Mouse (Mus musculus) MEL (cell line): ENCODE results near the gene Ldah.

Experiments
- CTCF ChIP-seq, 3 experiments: IDR thresholded peaks in 2 of 3; conservative IDR thresholded peaks in 1 of 3; 2 replicates each; pipeline ENCODE4 v1.5.1; 2011 to 2012; ENCODE audit warnings: low read length in 3 of 3, low read depth in 2 of 3, mild to moderate bottlenecking in 2 of 3, improper control_type of control experiment in 1 of 3, inconsistent platforms in 1 of 3, mixed read lengths in 1 of 3, moderate library complexity in 1 of 3; ENCODE audit not compliant: control insufficient read depth in 1 of 3, insufficient read depth in 1 of 3, poor library complexity in 1 of 3, severe bottlenecking in 1 of 3
- E2F4 ChIP-seq: IDR thresholded peaks from 2 replicates; pipeline ENCODE4 v1.6.1; 2011; ENCODE audit warnings: low read depth, low read length, improper control_type of control experiment, borderline replicate concordance
- ELF1 ChIP-seq: IDR thresholded peaks from 2 replicates; pipeline ENCODE4 v1.6.1; 2014; ENCODE audit warnings: low read depth, mild to moderate bottlenecking, inconsistent platforms, low read length, improper control_type of control experiment, moderate library complexity
- EP300 ChIP-seq, 2 experiments: IDR thresholded peaks; 2 replicates each; pipeline ENCODE4 v1.6.1; 2011; ENCODE audit warnings: improper control_type of control experiment in 2 of 2, low read length in 2 of 2, low read depth in 1 of 2, mild to moderate bottlenecking in 1 of 2
- JUND ChIP-seq: IDR thresholded peaks from 2 replicates; pipeline ENCODE4 v1.6.1; 2011; ENCODE audit warnings: low read depth, mild to moderate bottlenecking, improper control_type of control experiment, low read length
- MAX ChIP-seq: IDR thresholded peaks from 2 replicates; pipeline ENCODE4 v1.6.1; 2011; ENCODE audit warnings: low read length, improper control_type of control experiment
- MEF2A ChIP-seq: IDR thresholded peaks from 2 replicates; pipeline ENCODE4 v1.6.1; 2014; ENCODE audit warnings: low read depth, mild to moderate bottlenecking, inconsistent platforms, low read length, improper control_type of control experiment; ENCODE audit not compliant: poor library complexity, insufficient replicate concordance, severe bottlenecking; ENCODE audit errors: extremely low read depth
- POLR2A ChIP-seq, 2 experiments: IDR thresholded peaks; 2 replicates each; pipeline ENCODE4 v1.6.1; 2011 to 2012; ENCODE audit warnings: low read length in 2 of 2, mild to moderate bottlenecking in 2 of 2, control low read depth in 1 of 2, improper control_type of control experiment in 1 of 2, low read depth in 1 of 2, moderate library complexity in 1 of 2; ENCODE audit not compliant: control insufficient read depth in 1 of 2, insufficient read depth in 1 of 2, poor library complexity in 1 of 2
- RAD21 ChIP-seq: IDR thresholded peaks from 2 replicates; pipeline ENCODE4 v1.6.1; 2011; ENCODE audit warnings: mild to moderate bottlenecking, low read depth, low read length, improper control_type of control experiment
- SMC3 ChIP-seq: IDR thresholded peaks from 2 replicates; pipeline ENCODE4 v1.6.1; 2011; ENCODE audit warnings: low read depth, low read length, improper control_type of control experiment
- TAL1 ChIP-seq: IDR thresholded peaks from 2 replicates; pipeline ENCODE4 v1.6.1; 2012; ENCODE audit warnings: mild to moderate bottlenecking, inconsistent platforms, low read length, moderate library complexity, mixed read lengths
- USF2 ChIP-seq, 2 experiments: IDR thresholded peaks; 2 replicates each; pipeline ENCODE4 v1.6.1; 2011 to 2012; ENCODE audit warnings: improper control_type of control experiment in 2 of 2, low read length in 2 of 2, borderline replicate concordance in 1 of 2, inconsistent platforms in 1 of 2, low read depth in 1 of 2, mild to moderate bottlenecking in 1 of 2; ENCODE audit not compliant: insufficient read depth in 1 of 2
- ZMIZ1 ChIP-seq: IDR thresholded peaks from 2 replicates; pipeline ENCODE4 v1.6.1; 2012; ENCODE audit warnings: low read depth, mild to moderate bottlenecking, inconsistent platforms, low read length, improper control_type of control experiment, moderate library complexity

GRCm38 (mm10) chr12:8300111-8300480, 92.2 kb downstream of the Ldah start:
- TF ChIP-seq POLR2A (IDR thresholded peaks at IDR 0.05; ENCODE audit: control insufficient read depth in 1 of 2, insufficient read depth in 1 of 2, low read depth in 1 of 2, low read length in 2 of 2, poor library complexity in 1 of 2) (no peak), EP300 (IDR thresholded peaks at IDR 0.05; ENCODE audit: low read depth in 1 of 2, low read length in 2 of 2) (no peak), E2F4 (no peak), ZMIZ1 (no peak), TAL1 (no peak), RAD21 (no peak), CTCF (IDR thresholded peaks at IDR 0.05 in 2 of 3, conservative IDR thresholded peaks at IDR 0.05 in 1 of 3; ENCODE audit: control insufficient read depth in 1 of 3, insufficient read depth in 1 of 3, low read depth in 2 of 3, low read length in 3 of 3, poor library complexity in 1 of 3, severe bottlenecking in 1 of 3) (no peak), JUND (no peak), MAX (no peak), USF2 (IDR thresholded peaks at IDR 0.05; ENCODE audit: borderline replicate concordance in 1 of 2, insufficient read depth in 1 of 2, low read depth in 1 of 2, low read length in 2 of 2) (no peak), MEF2A (no peak), ELF1 (no peak), SMC3 (no peak)
